Comparison of ENCODE assay signal across 8 mouse cellular contexts in the genomic region with DNA sequence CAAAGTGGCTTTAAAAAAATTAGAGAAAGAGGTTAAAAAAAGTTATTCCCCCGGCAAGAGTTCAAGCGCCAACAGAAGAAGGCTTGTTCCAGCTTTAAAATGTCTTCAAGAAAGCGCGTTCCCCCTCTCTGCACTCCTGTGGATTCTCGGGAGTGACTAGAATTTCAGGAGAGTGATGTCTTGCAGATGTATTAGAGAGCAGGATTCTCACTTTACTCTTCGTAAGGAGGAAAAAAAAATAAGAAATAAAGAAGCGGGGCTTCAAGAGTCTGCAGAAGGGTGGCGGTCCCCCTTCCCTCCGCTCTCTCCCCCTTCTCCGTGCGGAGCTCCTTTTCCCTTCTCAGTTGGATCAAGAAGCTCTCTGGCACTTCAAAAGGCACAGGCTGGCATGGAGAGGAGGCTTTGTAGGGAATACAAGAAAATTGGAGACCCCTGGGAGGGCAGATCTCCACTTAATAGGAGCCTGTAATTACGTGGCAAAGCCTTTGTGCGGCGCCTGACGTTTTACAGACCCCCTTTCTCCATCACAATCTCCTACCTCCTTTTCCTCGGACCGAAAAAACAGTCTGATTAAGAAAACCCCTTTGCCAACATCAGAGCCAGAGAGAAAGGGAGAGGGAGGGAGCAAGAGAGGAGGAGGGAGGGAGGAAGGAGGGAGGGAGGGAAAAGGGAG. TPM values are rescaled to one million over a fixed set of nuclear protein-coding genes. Genes with fewer than 3 reads are reported as not detected.
DNase-seq lines count a peak whose midpoint lies in the region; ATAC-seq and TF ChIP-seq lines count a peak whose summit lies in the region.

Gene Prrx1, minus strand, starts transcription at position 610 of the 673 bp plus-strand sequence.

- no peak for TF ChIP-seq POLR2A in olfactory bulb, adult 2 months (IDR thresholded peaks at IDR 0.05; ENCODE audit: insufficient read depth, low read depth, low read length)

- peak within 1 kb of the TSS; percentile 100 for H3K9ac ChIP-seq in embryonic facial prominence, embryonic 14.5 days (ENCODE audit: low read depth, low read length)
- H3K9ac ChIP-seq in heart, embryonic 13.5 days: peak within 1 kb of the TSS; percentile 86
- peak within 1 kb of the TSS; percentile 100 for H3K9ac ChIP-seq in limb, embryonic 12.5 days (replicated peaks)

- ATAC-seq in megakaryocyte, adult 5-6 weeks (ENCODE audit: poor library complexity, severe bottlenecking): no peak
- ATAC-seq in embryonic facial prominence, embryonic 14.5 days (ENCODE audit: low read depth): peak; percentile 48
- no peak for ATAC-seq in heart, embryonic 13.5 days (ENCODE audit: extremely low read depth, insufficient number of reproducible peaks, low FRiP score, low TSS enrichment)
- ATAC-seq in limb, embryonic 12.5 days (ENCODE audit: insufficient number of reproducible peaks, insufficient read depth, low FRiP score, low TSS enrichment, low read depth): peak; percentile 33; the same call in 1 of the 2 replicates
- no peak for ATAC-seq in granulocyte monocyte progenitor cell, adult 5-6 weeks (replicated peaks; ENCODE audit: poor library complexity, severe bottlenecking)

- H3K9me3 ChIP-seq in megakaryocyte, embryonic 14.5 days: no peaks in the 10 kb centered on the region
- H3K9me3 ChIP-seq in embryonic facial prominence, embryonic 14.5 days (ENCODE audit: control insufficient read depth, low read length): no peaks in the 10 kb centered on the region
- no peaks in the 10 kb centered on the region for H3K9me3 ChIP-seq in heart, embryonic 13.5 days
- H3K9me3 ChIP-seq in limb, embryonic 12.5 days: no peaks in the 10 kb centered on the region

- peaks cover 56% of the 10 kb centered on the region for H3K4me1 ChIP-seq in megakaryocyte, embryonic 14.5 days
- H3K4me1 ChIP-seq in embryonic facial prominence, embryonic 14.5 days (ENCODE audit: control insufficient read depth, insufficient read depth, low read length): peaks cover 15% of the 10 kb centered on the region
- peaks cover 40% of the 10 kb centered on the region for H3K4me1 ChIP-seq in heart, embryonic 13.5 days
- peaks cover 32% of the 10 kb centered on the region for H3K4me1 ChIP-seq in limb, embryonic 12.5 days (replicated peaks)
- peaks cover 12% of the 10 kb centered on the region; the same call in 1 of the 2 replicates for H3K4me1 ChIP-seq in olfactory bulb, adult 2 months (ENCODE audit: control insufficient read depth, insufficient read depth, low read length)

- peaks cover 91% of the 10 kb centered on the region for H3K27me3 ChIP-seq in megakaryocyte, embryonic 14.5 days (replicated peaks)
- peaks cover 3% of the 10 kb centered on the region for H3K27me3 ChIP-seq in embryonic facial prominence, embryonic 14.5 days (replicated peaks; ENCODE audit: control insufficient read depth, insufficient read depth, low read length)
- H3K27me3 ChIP-seq in heart, embryonic 13.5 days (replicated peaks): peaks cover 79% of the 10 kb centered on the region
- peaks cover 4% of the 10 kb centered on the region; the same call in 1 of the 2 replicates for H3K27me3 ChIP-seq in limb, embryonic 12.5 days

- H3K4me2 ChIP-seq in embryonic facial prominence, embryonic 14.5 days (ENCODE audit: low read depth, low read length): peak within 1 kb of the TSS; percentile 58
- peak within 1 kb of the TSS; percentile 97 for H3K4me2 ChIP-seq in heart, embryonic 13.5 days
- H3K4me2 ChIP-seq in limb, embryonic 12.5 days: peak within 1 kb of the TSS; percentile 83

- WGBS in embryonic facial prominence, embryonic 14.5 days: under 1% methylated on average over 17 of the region's 17 CpGs
- under 1% methylated on average over 17 of the region's 17 CpGs for WGBS in heart, embryonic 13.5 days
- under 1% methylated on average over 17 of the region's 17 CpGs for WGBS in limb, embryonic 12.5 days
- 1% methylated on average over 17 of the region's 17 CpGs for WGBS in olfactory bulb, adult 2 months

- H3K4me3 ChIP-seq in megakaryocyte, embryonic 14.5 days (replicated peaks): peak within 1 kb of the TSS; percentile 90
- peak within 1 kb of the TSS; percentile 86 for H3K4me3 ChIP-seq in embryonic facial prominence, embryonic 14.5 days (ENCODE audit: low read depth, low read length)
- H3K4me3 ChIP-seq in heart, embryonic 13.5 days: peak within 1 kb of the TSS; percentile 73
- peak within 1 kb of the TSS; percentile 95 for H3K4me3 ChIP-seq in limb, embryonic 12.5 days (replicated peaks)
- peak within 1 kb of the TSS; percentile 63 for H3K4me3 ChIP-seq in olfactory bulb, adult 2 months (ENCODE audit: insufficient read depth, low read depth, low read length)

- DNase-seq in embryonic facial prominence, embryonic 14.5 days (ENCODE audit: low spot score): peak; percentile 94
- no peak for DNase-seq in spleen, adult 12 weeks (ENCODE audit: low spot score)

- H3K27ac ChIP-seq in embryonic facial prominence, embryonic 14.5 days (replicated peaks; ENCODE audit: low read depth, low read length): peak within 1 kb of the TSS; percentile 99
- H3K27ac ChIP-seq in heart, embryonic 13.5 days (replicated peaks): peak within 1 kb of the TSS; percentile 77
- H3K27ac ChIP-seq in limb, embryonic 12.5 days: peak within 1 kb of the TSS; percentile 100
- 0 out of 2 replicates have a peak within 1 kb of the TSS, but pooled peaks have one; percentile 15 for H3K27ac ChIP-seq in olfactory bulb, adult 2 months (ENCODE audit: insufficient read depth, low read depth, low read length)

- H3K36me3 ChIP-seq in megakaryocyte, embryonic 14.5 days (replicated peaks; ENCODE audit: low read length): no peaks in the 10 kb centered on the region
- H3K36me3 ChIP-seq in embryonic facial prominence, embryonic 14.5 days (ENCODE audit: control insufficient read depth, insufficient read depth, low read length): peaks cover 18% of the 10 kb centered on the region; the same call in 1 of the 2 replicates
- no peaks in the 10 kb centered on the region for H3K36me3 ChIP-seq in heart, embryonic 13.5 days
- peaks cover 13% of the 10 kb centered on the region; the same call in 1 of the 2 replicates for H3K36me3 ChIP-seq in limb, embryonic 12.5 days

- TF ChIP-seq CTCF in olfactory bulb, adult 2 months (IDR thresholded peaks at IDR 0.05; ENCODE audit: insufficient read depth, low read depth, low read length): no peak

RNA-seq across cellular contexts. Expression of gene Prrx1, which starts in this region (rescaled TPM):
- not detected in 2 replicates for polyA plus RNA-seq in megakaryocyte, embryonic 14.5 days (2012; ENCODE audit: insufficient read depth, low replicate concordance)
- total RNA-seq in megakaryocyte, adult 5-6 weeks (2015): 0.09 and 0.16 TPM in 2 replicates
- total RNA-seq in megakaryocyte, adult 5-6 weeks (2017): 0.04 and 0.11 TPM in 2 replicates
- polyA plus RNA-seq in embryonic facial prominence, embryonic 14.5 days (2014; fragmentation: Nextera tagmentation; extraction: Ambion mirVana): 100 and 105 TPM in 2 replicates
- 6.4 and 8.2 TPM in 2 replicates for polyA plus RNA-seq in heart, embryonic 13.5 days (2015; fragmentation: Nextera tagmentation; extraction: Ambion mirVana)
- 194 and 204 TPM in 2 replicates for polyA plus RNA-seq in limb, embryonic 12.5 days (2016; fragmentation: Nextera tagmentation; extraction: Ambion mirVana)
- not detected in 2 replicates for polyA plus RNA-seq in olfactory bulb, adult 2 months (2012; ENCODE audit: insufficient read depth, insufficient read length, low replicate concordance, missing spikeins)
- total RNA-seq in granulocyte monocyte progenitor cell, adult 5-6 weeks (2014; fragmentation: Nextera tagmentation): not detected in 2 replicates
- not detected in 2 replicates for total RNA-seq in granulocyte monocyte progenitor cell, adult 5-6 weeks (2017)

Comparison
In these comparisons a context has a peak if more than half of its experiments do, and no peak if none do; other contexts are left out.
1. ATAC-seq: peak in embryonic facial prominence, embryonic 14.5 days (single experiment) and limb, embryonic 12.5 days (single experiment); none in megakaryocyte, adult 5-6 weeks (single experiment), heart, embryonic 13.5 days (single experiment) and granulocyte monocyte progenitor cell, adult 5-6 weeks (single experiment).
2. H3K27ac ChIP-seq: peak in every context shown above with its lines; median percentile 100 in limb, embryonic 12.5 days; 99 in embryonic facial prominence, embryonic 14.5 days; 77 in heart, embryonic 13.5 days; 15 in olfactory bulb, adult 2 months.
3. Peak in every context shown above with its lines, with median percentiles within 50 percentile points of each other: H3K4me3 ChIP-seq, H3K4me2 ChIP-seq and H3K9ac ChIP-seq.